Mouse (Mus musculus): Measurements from ENCODE around the gene Olfr1042.
"Not testable (repeated sequence)": the region's sequence is repeated elsewhere in the genome, so short reads cannot be mapped to it uniquely, and the experiment has no call there.

Olfr1042 gene

DNA sequence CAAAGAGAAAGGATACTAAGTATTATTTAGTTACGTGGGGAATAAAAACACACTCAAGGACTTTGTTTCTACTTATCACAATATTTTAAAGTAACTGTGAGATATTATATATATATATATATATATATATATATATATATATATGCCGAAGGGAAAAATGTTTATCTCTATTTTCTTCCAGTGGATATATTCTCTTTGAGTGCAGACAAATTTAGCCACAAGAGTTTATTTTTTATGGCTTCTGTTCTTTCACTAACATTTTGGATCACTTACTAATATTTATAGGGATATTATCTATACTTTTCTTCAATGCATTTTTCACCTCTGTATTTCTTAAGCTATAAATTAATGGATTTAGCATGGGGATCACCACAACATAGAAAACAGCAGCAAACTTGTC, at the start of gene Olfr1042:
Olfr1042 (minus strand) TSS at position 101 of the 400 bp plus-strand sequence.
- DNase-seq: no peak

DNA sequence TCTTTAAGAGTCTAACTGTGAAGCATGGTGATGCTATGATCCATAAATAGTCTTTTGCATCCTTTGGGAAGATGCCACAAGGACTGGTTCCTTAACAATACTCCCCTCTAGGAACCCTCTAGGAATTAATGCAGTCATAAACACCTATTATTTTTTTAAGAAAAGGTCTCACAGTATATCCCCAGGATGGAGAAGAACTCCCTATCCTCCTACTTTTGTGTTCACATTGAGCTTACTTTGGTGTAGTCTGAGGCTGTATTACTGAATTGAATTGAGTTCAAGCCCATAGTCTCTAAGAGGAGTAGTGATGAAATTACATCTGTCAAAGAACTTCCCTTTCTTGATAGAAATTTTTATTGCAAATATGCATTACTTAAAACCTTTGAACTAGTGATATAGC, 41.3 kb upstream of the Olfr1042 start, which contains the start of gene Olfr1045:
Olfr1045 (minus strand) TSS at position 101 of the 400 bp plus-strand sequence.
- no peak for DNase-seq

DNA sequence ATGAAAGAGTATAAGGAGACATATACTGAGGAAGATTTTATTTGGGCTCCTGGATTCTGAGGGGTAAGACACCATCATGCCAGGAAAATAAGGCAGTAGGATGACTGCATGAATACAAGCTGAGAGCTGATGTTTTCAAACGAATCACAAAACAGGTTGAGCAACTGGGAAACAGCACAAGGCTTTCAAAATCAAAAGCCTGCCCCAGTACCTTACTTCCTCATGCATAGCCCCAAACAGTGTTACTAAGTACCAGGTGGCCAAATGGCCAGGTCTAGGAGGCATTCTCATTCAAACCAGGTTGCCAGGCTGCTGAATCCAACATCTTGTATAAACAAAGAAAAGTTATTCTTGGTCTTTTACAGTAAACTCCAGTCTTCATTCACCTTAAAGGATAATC, 34.2 kb upstream of the Olfr1042 start:
- DNase-seq: no peak

DNA sequence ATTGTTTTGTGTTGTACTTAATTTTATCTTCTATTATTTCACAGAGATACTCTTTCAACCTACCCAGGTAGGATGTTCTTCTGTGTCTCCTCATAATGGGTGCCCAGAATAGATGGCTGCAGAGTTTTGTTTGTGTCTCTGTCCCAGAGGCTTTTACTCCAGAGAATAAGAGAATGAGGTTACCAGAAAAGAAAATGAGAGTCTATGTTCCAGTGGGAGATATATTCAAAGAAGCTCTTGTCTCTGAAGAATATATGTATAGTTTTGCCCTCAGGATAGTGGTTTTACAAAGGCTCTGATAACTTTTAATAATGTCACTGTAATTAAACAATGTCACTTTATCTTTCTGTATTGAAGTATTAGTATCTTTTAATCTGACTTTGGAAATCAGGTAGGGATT, 23.9 kb upstream of the Olfr1042 start, which contains the start of gene Olfr52:
Olfr52 (minus strand) TSS at position 101 of the 400 bp plus-strand sequence.
- no peak for DNase-seq

DNA sequence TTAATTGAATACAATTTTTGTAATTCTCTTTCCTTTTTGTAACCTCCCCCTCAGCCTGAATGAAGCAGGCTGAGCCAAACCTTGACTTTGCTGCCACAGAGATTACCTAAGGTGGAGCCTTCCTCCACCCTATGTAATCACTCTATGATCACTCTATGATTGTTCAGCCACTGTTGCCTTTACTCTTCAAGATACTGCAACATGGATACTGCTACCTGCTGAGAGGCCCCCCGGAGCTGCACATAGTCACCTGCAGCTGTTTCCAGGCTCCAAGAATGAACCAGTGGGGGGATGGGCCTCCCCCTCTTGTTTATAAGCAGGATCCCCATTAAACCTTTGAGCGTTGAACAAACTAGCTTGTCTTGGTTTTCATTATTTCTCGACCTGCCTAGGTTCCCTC, 18.3 kb upstream of the Olfr1042 start:
- no peak for DNase-seq

DNA sequence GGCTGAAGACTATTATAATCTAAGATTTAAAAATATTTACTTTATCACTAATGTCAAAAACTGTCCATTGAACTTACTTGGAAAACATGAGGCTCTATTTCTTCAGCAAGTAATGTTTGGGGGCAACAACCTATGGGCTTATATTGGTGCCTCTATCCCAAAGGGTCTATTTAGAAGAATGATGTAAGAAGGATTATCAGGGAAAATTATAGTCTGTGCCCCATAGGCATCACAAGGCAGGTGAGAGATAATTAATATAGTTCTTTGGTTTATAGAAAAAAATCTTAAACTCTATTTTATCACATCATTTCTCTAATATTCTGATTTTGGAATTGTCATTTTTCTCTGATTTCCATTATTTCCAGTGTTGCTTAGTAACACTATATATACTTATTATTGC, 16.1 kb upstream of the Olfr1042 start, which contains the start of gene Olfr1044:
Olfr1044 (minus strand) TSS at position 101 of the 400 bp plus-strand sequence.
- DNase-seq: no peak

DNA sequence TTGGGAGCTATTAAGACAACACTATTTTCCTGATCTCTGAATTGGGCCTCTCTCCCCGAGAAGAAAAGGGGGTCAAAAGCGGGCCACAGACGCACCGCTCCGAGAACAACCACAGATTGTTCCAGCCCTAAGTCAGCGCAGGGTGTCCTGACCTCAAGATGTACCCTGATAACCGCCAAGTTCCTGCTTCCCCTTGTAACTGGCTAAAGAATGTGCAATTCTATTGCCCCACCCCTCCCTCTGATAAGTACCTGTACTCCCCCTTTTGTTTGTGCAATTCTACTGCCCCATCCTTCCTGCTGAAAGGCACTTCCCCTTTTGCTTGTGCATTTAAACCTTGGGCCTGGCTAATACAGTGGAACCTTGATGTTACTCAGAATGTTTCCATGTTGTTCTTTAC, 13.8 kb upstream of the Olfr1042 start:
- not testable (repeated sequence) for DNase-seq

DNA sequence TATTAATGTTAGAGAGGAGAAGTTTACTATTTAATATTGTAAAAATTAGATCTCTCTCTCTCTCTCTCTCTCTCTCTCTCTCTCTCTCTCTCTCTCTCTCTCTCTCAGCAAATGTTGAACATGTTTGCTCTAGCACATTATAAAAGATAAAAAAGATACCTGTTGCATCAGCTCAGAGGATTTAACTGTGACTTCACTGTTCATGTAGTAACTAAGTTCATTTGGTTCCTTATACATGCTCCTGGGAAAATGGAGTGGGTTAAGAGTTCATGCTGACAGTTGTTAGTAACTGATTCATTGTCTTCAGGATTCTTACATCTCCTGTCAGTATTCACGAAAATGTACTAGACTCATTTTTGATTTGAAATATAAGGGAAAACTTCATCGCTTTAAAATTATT, 5.8 kb upstream of the Olfr1042 start, which contains the start of gene Olfr1043:
Olfr1043 (minus strand) TSS at position 101 of the 400 bp plus-strand sequence.
- no peak for DNase-seq

DNA sequence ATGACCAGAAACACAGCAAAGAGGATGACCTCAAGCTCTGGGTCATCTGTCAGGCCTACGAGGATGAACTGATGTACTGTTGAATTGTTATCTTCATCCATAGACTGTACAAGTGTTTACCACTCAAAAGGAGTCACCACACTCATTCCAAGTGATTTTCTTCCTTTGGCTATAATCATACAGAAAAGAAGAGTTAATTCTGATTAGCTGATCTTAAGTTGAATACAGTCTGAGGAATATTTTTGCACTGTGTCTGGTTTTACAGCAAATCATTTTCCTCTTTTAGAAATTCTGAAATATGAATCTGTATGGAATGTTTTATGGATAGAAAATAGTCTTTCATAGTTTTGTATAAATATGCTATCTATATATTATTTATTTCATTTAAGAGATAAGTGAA, 15.0 kb downstream of the Olfr1042 start, which contains the start of gene Olfr1040:
Olfr1040 (minus strand) TSS at position 101 of the 400 bp plus-strand sequence.
- DNase-seq: no peak

DNA sequence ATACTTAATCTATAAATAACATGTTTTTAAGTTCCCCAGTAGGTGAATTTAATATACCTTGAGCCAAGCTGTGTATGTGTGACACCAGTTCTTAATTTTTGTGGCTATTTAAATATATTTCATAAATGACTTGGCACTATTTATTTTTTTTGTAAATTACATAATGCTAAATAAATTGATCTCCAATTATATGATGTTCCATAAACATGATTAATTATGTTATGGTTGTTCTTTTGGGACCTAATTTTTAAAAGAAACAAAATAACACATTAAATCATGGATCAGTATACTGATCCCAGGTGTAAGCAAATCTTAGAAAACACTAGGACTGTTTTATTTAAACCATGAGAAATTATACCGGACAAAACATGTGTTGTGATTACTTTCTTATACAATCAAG, 25.8 kb downstream of the Olfr1042 start, which contains the start of gene Olfr1039:
Olfr1039 (minus strand) TSS at position 101 of the 400 bp plus-strand sequence.
- no peak for DNase-seq
